Mouse (Mus musculus): ENCODE data around the gene Kri1.

DNA sequence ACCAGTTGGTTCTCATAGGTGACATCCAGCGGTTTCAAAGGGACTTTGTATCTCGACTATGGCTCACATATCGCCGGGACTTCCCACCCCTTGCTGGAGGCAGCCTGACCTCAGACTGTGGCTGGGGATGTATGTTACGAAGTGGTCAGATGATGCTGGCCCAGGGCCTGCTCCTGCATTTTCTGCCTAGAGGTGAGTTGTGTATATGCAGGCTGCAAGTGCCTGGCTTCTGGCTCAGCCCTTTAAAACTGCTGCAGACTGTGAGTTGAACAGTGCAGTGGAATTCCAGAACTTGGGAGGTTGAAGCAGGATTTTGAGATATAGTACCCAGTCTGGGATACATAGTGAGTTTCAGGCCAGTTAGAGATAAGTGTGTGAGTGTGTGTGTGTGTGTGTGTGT is 20.9 kb downstream of the Kri1 start:
- no peak for TF ChIP-seq CTCF (IDR thresholded peaks at IDR 0.05; ENCODE audit: control insufficient read depth, insufficient read depth, insufficient read length)
- no peak for TF ChIP-seq USF1 (IDR thresholded peaks at IDR 0.05; ENCODE audit: low read depth)

Measured in C2C12 (cell line).